Mouse (Mus musculus) CD8-positive naive resting alpha-beta T cell, adult 57 days (primary cell): ENCODE measurements around the gene Nphs1. TPM values are rescaled to one million over a fixed set of nuclear protein-coding genes. Genes with fewer than 3 reads are reported as not detected.

Source experiments
- total RNA-seq: library from RNA; stranded (reverse); gene quantifications from one replicate; pipeline ENCODE4 v1.2.4, GENCODE M21; 2023

Gene Nphs1
- total RNA-seq, result not detected

GRCm38 (mm10) chr7:30457629-30458330 is at the start of gene Nphs1, which contains the start of gene Kirrel2:
Gene Nphs1, plus strand, starts transcription at chr7:30458315.
Gene Kirrel2, minus strand, starts transcription at chr7:30457690.

GRCm38 (mm10) chr7:30413596-30413995 is 44.5 kb upstream of the Nphs1 start, which contains the start of gene Tyrobp:
Gene Tyrobp, plus strand, starts transcription at chr7:30413760.

GRCm38 (mm10) chr7:30419561-30420499 is 38.3 kb upstream of the Nphs1 start, which contains the start of gene Hcst:
Gene Hcst, minus strand, starts transcription at chr7:30419854.

GRCm38 (mm10) chr7:30421175-30421889 is 36.8 kb upstream of the Nphs1 start, which contains the start of gene Nfkbid:
Gene Nfkbid, plus strand, starts transcription at chr7:30421732.

GRCm38 (mm10) chr7:30444971-30445751 is 13.0 kb upstream of the Nphs1 start, which contains the start of gene Aplp1:
Gene Aplp1, minus strand, starts transcription at chr7:30445535.

GRCm38 (mm10) chr7:30493401-30493931 is 35.4 kb downstream of the Nphs1 start, which contains the start of gene Prodh2:
Gene Prodh2, plus strand, starts transcription at chr7:30493622.

GRCm38 (mm10) chr7:30534633-30535577 is 76.8 kb downstream of the Nphs1 start, which contains the start of gene Arhgap33:
Gene Arhgap33, minus strand, starts transcription at chr7:30535060.

Other genes starting within 250 kb of the Nphs1 start
- gene Polr2i, start 226.4 kb upstream of the Nphs1 start, total RNA-seq, result 27.1 TPM
- 22.8 TPM for gene Tbcb, start 226.0 kb upstream of the Nphs1 start, total RNA-seq
- gene Ovol3, start 222.6 kb upstream of the Nphs1 start, total RNA-seq, result not detected
- 1.4 TPM for gene Thap8, start 178.2 kb upstream of the Nphs1 start, total RNA-seq
- 5.0 TPM for gene Wdr62, start 177.9 kb upstream of the Nphs1 start, total RNA-seq
- gene Clip3, start 166.6 kb upstream of the Nphs1 start, total RNA-seq, result not detected
- 39.5 TPM for gene Alkbh6, start 149.6 kb upstream of the Nphs1 start, total RNA-seq
- gene Syne4, start 143.5 kb upstream of the Nphs1 start, total RNA-seq, result 4.1 TPM
- 2.1 TPM for gene E130208F15Rik, start 136.6 kb upstream of the Nphs1 start, total RNA-seq
- 6.2 TPM for gene Sdhaf1, start 134.4 kb upstream of the Nphs1 start, total RNA-seq
- not detected for gene Lrfn3, start 95.5 kb upstream of the Nphs1 start, total RNA-seq
- gene Tyrobp, start 44.6 kb upstream of the Nphs1 start, total RNA-seq, result 21.2 TPM
- gene Hcst, start 38.5 kb upstream of the Nphs1 start, total RNA-seq, result 181 TPM
- 60.6 TPM for gene Nfkbid, start 36.6 kb upstream of the Nphs1 start, total RNA-seq
- gene Aplp1, start 12.8 kb upstream of the Nphs1 start, total RNA-seq, result 0.37 TPM
- gene Kirrel2, start 625 bp upstream of the Nphs1 start, total RNA-seq, result not detected
- not detected for gene Prodh2, start 35.3 kb downstream of the Nphs1 start, total RNA-seq
- gene Arhgap33, start 76.7 kb downstream of the Nphs1 start, total RNA-seq, result 7.0 TPM
- 4.1 TPM for gene Hspb6, start 93.9 kb downstream of the Nphs1 start, total RNA-seq
- 11.5 TPM for gene Proser3, start 94.0 kb downstream of the Nphs1 start, total RNA-seq
- gene Lin37, start 101.5 kb downstream of the Nphs1 start, total RNA-seq, result 39.9 TPM
- gene U2af1l4, start 105.0 kb downstream of the Nphs1 start, total RNA-seq, result 77.5 TPM
- 30.1 TPM for gene Gm49396, start 105.0 kb downstream of the Nphs1 start, total RNA-seq
- gene Psenen, start 105.3 kb downstream of the Nphs1 start, total RNA-seq, result 104 TPM
- 48.2 TPM for gene Igflr1, start 107.1 kb downstream of the Nphs1 start, total RNA-seq
- 106 TPM for gene Kmt2b, start 130.4 kb downstream of the Nphs1 start, total RNA-seq
- gene Zbtb32, start 140.6 kb downstream of the Nphs1 start, total RNA-seq, result not detected
- gene Upk1a, start 154.5 kb downstream of the Nphs1 start, total RNA-seq, result 0.49 TPM
- 185 TPM for gene Cox6b1, start 167.8 kb downstream of the Nphs1 start, total RNA-seq
- gene Etv2, start 177.5 kb downstream of the Nphs1 start, total RNA-seq, result not detected
- gene Rbm42, start 192.0 kb downstream of the Nphs1 start, total RNA-seq, result 91.5 TPM
- 37.6 TPM for gene Haus5, start 206.7 kb downstream of the Nphs1 start, total RNA-seq
- not detected for gene Pmis2, start 213.3 kb downstream of the Nphs1 start, total RNA-seq
- not detected for gene 2200002J24Rik, start 240.6 kb downstream of the Nphs1 start, total RNA-seq